Mouse (Mus musculus) ES-Bruce4 (cell line): ENCODE results near the gene Sh3bp4. TPM values are rescaled to one million over a fixed set of nuclear protein-coding genes. Genes with fewer than 3 reads are reported as not detected.

Source experiments
- H3K27ac ChIP-seq: 2 replicates; pipeline ENCODE4 v1.5.1; 2012; ENCODE audit warnings: low read length, inconsistent platforms; ENCODE audit not compliant: insufficient read depth
- H3K27me3 ChIP-seq: 2 replicates; pipeline ENCODE4 v1.6.1; 2012; ENCODE audit warnings: mild to moderate bottlenecking, low read length, inconsistent platforms; ENCODE audit not compliant: control insufficient read depth, poor library complexity, insufficient read depth, severe bottlenecking
- H3K36me3 ChIP-seq: 2 replicates; pipeline ENCODE4 v1.6.1; 2012; ENCODE audit warnings: inconsistent platforms, mild to moderate bottlenecking, low read length, moderate library complexity; ENCODE audit not compliant: control insufficient read depth, poor library complexity, insufficient read depth, severe bottlenecking
- H3K4me1 ChIP-seq: one replicate; pipeline ENCODE4 v1.8.1; 2011; ENCODE audit warnings: low read length; ENCODE audit not compliant: control insufficient read depth, insufficient read depth
- H3K4me3 ChIP-seq: 2 replicates; pipeline ENCODE4 v1.5.1; 2011; ENCODE audit warnings: low read depth, mild to moderate bottlenecking, low read length
- H3K9ac ChIP-seq: 2 replicates; pipeline ENCODE4 v1.6.1; 2012; ENCODE audit warnings: low read depth, mild to moderate bottlenecking, inconsistent platforms; ENCODE audit not compliant: poor library complexity, severe bottlenecking
- H3K9me3 ChIP-seq: replicated peaks from 2 replicates; pipeline ENCODE4 v1.6.1; 2012; ENCODE audit warnings: mild to moderate bottlenecking, low read length, inconsistent platforms; ENCODE audit not compliant: control insufficient read depth, poor library complexity, insufficient read depth, severe bottlenecking
- CTCF ChIP-seq: IDR thresholded peaks from one replicate; pipeline ENCODE4 v1.8.1; 2011; ENCODE audit warnings: low read depth, low read length
- EP300 ChIP-seq: IDR thresholded peaks from 2 replicates; pipeline ENCODE4 v1.6.1; 2011; ENCODE audit warnings: low read depth, low read length; ENCODE audit not compliant: insufficient read depth
- POLR2A ChIP-seq: IDR thresholded peaks from one replicate; pipeline ENCODE4 v1.8.1; 2011; ENCODE audit warnings: low read length; ENCODE audit not compliant: insufficient read depth
- polyA plus RNA-seq: library from polyadenylated mRNA; stranded (reverse); fragments of >200 nt; gene quantifications from 2 replicates; pipeline ENCODE4 v1.2.4, GENCODE M21; 2011; ENCODE audit warnings: low read depth; ENCODE audit not compliant: missing spikeins, insufficient read depth, insufficient read length

Sh3bp4 gene
- polyA plus RNA-seq, 1 experiment: 32.1 TPM

DNA sequence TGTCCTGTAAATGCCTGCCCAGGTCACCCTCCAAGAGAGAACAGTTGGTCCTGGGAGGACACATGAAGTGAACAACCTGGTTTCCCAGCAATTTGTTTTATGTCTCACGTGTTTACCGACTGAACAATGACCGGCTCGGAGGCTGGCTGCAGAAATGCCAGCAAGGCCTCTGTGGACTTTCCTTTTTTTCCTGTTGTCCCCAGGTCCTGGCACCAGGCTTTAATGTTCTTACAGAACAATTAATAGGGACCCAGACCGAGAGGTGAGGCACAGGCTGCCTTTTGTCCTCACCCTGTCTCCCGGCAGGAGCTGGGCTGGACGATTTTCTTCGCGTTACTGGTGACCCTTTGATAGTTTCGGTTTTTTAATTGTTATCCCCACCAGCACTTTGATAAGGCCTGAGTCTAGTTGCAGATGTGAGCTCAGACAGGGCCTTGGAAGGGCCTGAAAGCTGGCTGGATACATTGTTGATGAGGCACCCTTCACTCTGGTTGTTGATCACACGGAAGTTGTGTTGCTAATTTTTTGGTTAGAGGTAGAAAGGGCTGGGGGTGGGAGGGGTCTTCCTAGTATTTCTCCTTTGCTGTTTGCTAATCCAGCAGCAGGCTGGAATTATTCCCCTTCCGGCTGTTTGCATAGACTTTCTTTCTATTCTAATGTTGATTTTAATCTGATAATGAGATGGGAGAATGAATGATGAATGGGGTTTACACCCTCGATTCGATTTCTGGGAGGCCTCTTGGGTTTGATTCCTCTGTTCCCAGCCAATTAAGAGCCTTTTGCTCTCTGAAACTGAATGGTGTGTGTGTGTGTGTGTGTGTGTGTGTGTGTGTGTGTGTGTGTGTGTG, 2.2 kb downstream of the Sh3bp4 start:
- Histone ChIP-seq H3K4me1 (peaks cover 10% of the 10 kb centered on the region), H3K9ac (peak overlapping the region; percentile 82), H3K9me3 (no peaks in the 10 kb centered on the region), H3K27ac (peak overlapping the region; percentile 8), H3K27me3 (no peaks in the 10 kb centered on the region), H3K4me3 (peak overlapping the region; percentile 72), H3K36me3 (no peaks in the 10 kb centered on the region)
- TF ChIP-seq CTCF: no peak
- TF ChIP-seq EP300: no peak
- no peak for TF ChIP-seq POLR2A

DNA sequence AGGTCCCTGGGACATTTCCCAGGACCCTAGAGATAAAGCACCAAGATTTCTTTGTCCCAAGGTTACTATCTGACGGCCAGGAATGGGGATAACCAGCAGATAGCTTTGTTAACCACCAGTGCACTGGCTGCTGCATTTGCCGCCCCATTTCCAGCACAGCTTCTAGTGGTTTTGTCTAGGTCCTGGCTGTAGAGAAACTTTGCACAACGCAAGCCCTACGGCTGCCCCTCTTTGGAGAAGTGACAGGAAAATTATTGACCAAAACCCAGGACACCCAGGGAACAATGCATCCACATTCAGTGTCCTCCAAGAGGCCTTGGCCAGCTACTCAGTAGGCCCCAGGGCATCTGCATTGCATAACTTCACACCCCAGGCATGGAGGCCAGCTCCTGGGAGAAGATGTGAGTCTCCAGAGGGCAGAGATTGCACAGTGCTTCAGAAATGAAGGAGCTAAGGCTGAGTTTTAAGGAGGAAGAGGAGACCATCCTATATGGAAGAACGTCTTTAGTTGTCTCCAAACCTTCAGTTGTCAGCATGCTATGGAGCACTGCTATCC, 3.2 kb downstream of the Sh3bp4 start:
- peaks cover 9% of the 10 kb centered on the region for H3K4me1 ChIP-seq
- H3K9me3 ChIP-seq: no peaks in the 10 kb centered on the region
- TF ChIP-seq POLR2A (no peak), EP300 (no peak), CTCF (no peak)
- no peaks in the 10 kb centered on the region for H3K36me3 ChIP-seq
- H3K4me3 ChIP-seq: no peak overlapping the region
- no peaks in the 10 kb centered on the region for H3K27me3 ChIP-seq
- H3K27ac ChIP-seq: no peak overlapping the region
- no peak overlapping the region for H3K9ac ChIP-seq

DNA sequence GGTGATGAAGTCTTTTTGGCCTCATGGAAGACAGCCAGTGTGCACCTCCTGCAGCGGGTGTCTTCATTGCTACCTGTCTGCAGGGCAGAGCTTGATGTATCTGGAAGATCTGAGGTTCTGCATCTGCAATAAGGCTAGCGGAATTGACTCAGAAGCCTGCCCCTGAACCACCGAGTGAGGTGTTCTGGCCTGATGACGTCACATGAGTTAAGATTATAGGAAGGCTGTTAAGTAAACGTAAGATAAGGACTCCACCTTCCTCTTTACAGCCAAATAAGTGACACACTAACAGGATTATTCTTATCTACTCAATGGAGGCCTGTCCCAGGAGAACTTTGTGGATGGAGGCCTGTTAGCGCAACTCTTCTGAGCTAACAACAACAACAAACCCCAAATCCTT, 4.5 kb downstream of the Sh3bp4 start:
- TF ChIP-seq CTCF (no peak), EP300 (no peak), POLR2A (no peak)
- no peak overlapping the region for H3K4me3 ChIP-seq
- H3K27ac ChIP-seq: no peak overlapping the region
- H3K27me3 ChIP-seq: no peaks in the 10 kb centered on the region
- no peaks in the 10 kb centered on the region for H3K9me3 ChIP-seq
- no peaks in the 10 kb centered on the region for H3K36me3 ChIP-seq
- H3K9ac ChIP-seq: no peak overlapping the region
- peaks cover 8% of the 10 kb centered on the region for H3K4me1 ChIP-seq

DNA sequence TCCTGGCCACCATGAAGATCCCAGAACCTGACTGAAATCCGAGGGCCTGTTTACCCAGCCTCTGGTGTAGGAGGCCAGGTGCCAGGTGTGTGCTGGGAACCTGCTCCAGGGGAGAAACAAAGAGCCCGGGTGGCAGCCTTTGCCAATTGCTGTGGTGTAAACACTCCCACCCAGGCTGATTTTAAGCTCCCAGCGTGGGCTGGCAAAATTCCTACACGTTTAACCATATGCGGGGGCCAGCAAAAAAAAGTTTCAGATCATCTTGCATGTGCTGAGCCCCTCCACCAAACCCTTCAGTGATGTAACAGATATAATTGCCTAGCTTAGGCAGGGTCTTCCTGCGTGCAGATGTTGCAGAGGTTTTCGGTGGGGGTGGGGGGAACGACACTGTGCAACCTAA, 4.9 kb downstream of the Sh3bp4 start:
- Histone ChIP-seq H3K4me1 (peaks cover 8% of the 10 kb centered on the region), H3K27ac (no peak overlapping the region), H3K4me3 (no peak overlapping the region), H3K36me3 (no peaks in the 10 kb centered on the region), H3K27me3 (no peaks in the 10 kb centered on the region), H3K9ac (no peak overlapping the region), H3K9me3 (no peaks in the 10 kb centered on the region)
- TF ChIP-seq POLR2A: no peak

DNA sequence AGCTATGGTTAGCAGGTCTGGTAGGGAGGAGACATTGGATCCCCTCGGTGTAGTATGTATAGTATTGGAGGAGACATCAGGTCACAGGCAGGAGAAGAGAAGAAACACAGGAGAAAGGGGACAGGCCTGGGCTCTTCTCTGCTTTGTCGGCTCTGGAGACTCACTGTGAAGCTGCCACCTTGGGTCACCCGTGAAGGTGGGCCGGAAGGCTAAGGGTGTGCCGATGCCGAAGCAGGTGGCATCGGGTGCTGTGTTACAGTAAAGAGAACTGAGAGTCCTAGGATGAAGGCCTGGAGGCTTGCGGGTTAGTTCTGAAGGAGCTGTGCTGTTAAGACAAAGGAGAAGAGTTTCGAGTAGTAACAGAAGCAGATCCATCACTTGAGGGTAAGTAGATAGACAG, 6.6 kb downstream of the Sh3bp4 start:
- Histone ChIP-seq H3K27ac (no peak overlapping the region), H3K9me3 (no peaks in the 10 kb centered on the region), H3K9ac (no peak overlapping the region), H3K27me3 (no peaks in the 10 kb centered on the region), H3K36me3 (no peaks in the 10 kb centered on the region), H3K4me1 (peaks cover 12% of the 10 kb centered on the region), H3K4me3 (no peak overlapping the region)
- TF ChIP-seq EP300: no peak
- TF ChIP-seq CTCF: no peak
- TF ChIP-seq POLR2A: no peak

DNA sequence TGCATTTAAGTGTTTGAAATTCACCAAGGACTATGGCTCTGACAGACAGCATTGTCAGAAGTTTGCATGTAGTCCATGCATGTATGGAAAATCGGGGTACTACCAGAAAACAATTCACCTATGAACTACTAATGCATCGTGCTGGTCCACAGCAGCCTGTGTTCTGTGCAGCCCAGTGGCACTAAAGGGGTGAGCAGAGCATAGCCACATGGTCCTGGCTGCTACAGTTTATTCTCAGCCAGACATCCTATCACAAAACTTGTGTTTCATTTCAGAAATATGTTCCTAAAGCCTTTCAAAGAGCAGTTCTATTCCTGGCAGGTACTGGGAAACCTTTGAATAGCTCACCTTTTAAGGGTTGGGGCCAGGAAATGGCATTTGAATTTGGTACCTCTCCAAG, 8.0 kb downstream of the Sh3bp4 start:
- Histone ChIP-seq H3K9me3 (no peaks in the 10 kb centered on the region), H3K36me3 (no peaks in the 10 kb centered on the region), H3K27ac (peak overlapping the region; percentile 41; the same call in 1 of the 2 replicates), H3K27me3 (no peaks in the 10 kb centered on the region), H3K9ac (no peak overlapping the region), H3K4me1 (peaks cover 12% of the 10 kb centered on the region), H3K4me3 (no peak overlapping the region)
- TF ChIP-seq EP300 (no peak), POLR2A (no peak), CTCF (no peak)
